In the genomic region with DNA sequence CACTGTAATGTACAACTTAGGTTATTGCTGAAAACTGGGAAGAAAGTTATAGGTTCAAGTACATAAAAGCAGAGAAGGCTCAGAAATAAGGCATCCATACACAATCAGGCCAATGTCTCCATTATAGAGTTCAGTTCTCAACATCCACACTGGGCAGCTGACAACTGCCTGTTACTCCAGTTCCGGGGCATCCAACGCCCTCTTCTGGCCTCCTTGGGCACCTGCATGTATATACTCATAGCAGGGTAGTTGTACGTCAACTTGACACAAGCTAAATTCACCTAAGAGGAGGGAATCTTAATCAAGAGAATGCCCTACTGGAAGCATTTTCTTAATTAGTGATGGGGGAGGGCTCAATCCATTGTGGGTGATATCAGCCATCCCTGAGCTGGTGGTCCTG, we compare ENCODE assay signal across 23 mouse cellular contexts. TPM values are rescaled to one million over a fixed set of nuclear protein-coding genes. Genes with fewer than 3 reads are reported as not detected.
DNase-seq lines count a peak whose midpoint lies in the region; ATAC-seq and TF ChIP-seq lines count a peak whose summit lies in the region.
"Had no signal": no experiment of that assay in that cellular context is flagged by ENCODE, and none has a peak within 500 bp of the region (broad histone marks: within the 10 kb centered on the region; RNA-seq: fewer than 3 reads in every experiment).

No protein-coding gene starts in this region.

- H3K27me3 ChIP-seq in embryonic facial prominence, embryonic 13.5 days, result no peaks in the 10 kb centered on the region
- peaks cover 5% of the 10 kb centered on the region; the same call in 1 of the 2 replicates for H3K27me3 ChIP-seq in embryonic facial prominence, embryonic 10.5 days (replicated peaks; ENCODE audit: low read depth, poor library complexity, severe bottlenecking)
- no peaks in the 10 kb centered on the region for H3K27me3 ChIP-seq in liver, embryonic 14.5 days (ENCODE audit: control insufficient read depth, insufficient read depth, low read length)
- no peaks in the 10 kb centered on the region for H3K27me3 ChIP-seq in stomach, postnatal 0 days (ENCODE audit: control insufficient read depth, insufficient read depth, low read length)
- H3K27me3 ChIP-seq: forebrain, embryonic 13.5 days; heart, embryonic 15.5 days; midbrain, embryonic 13.5 days had no signal

- no peak for DNase-seq in embryonic facial prominence, embryonic 10.5 days (ENCODE audit: low spot score)
- DNase-seq in liver, embryonic 14.5 days (ENCODE audit: low read depth in 3 of 3, low spot score in 3 of 3), result no peak
- DNase-seq in liver (no peak), R1 (ENCODE audit: low read depth, low spot score) (peak; percentile 60)
- DNase-seq in stomach, postnatal 0 days (ENCODE audit: low spot score), result no peak
- no peak for DNase-seq in layer of hippocampus, postnatal 36 days
- no peak for DNase-seq in adrenal gland, adult 2 months
- DNase-seq: adrenal gland, postnatal 14 days; cerebellum, adult 11 months; cerebellum, postnatal 14 days; embryo, embryonic 11 days; gastrocnemius, postnatal 10 days; kidney, postnatal 4 days; layer of hippocampus, adult 9-11 months; lung, adult 2 months had no signal

- H3K4me1 ChIP-seq in embryonic facial prominence, embryonic 13.5 days, result peaks cover 14% of the 10 kb centered on the region
- H3K4me1 ChIP-seq in embryonic facial prominence, embryonic 10.5 days, result peaks cover 5% of the 10 kb centered on the region; the same call in 1 of the 2 replicates
- no peaks in the 10 kb centered on the region for H3K4me1 ChIP-seq in liver, embryonic 14.5 days (replicated peaks; ENCODE audit: control insufficient read depth in 2 of 2, insufficient read depth in 2 of 2, low read length in 1 of 2)
- no peaks in the 10 kb centered on the region for H3K4me1 ChIP-seq in stomach, postnatal 0 days (replicated peaks; ENCODE audit: control insufficient read depth, insufficient read depth)
- H3K4me1 ChIP-seq: heart, embryonic 15.5 days; limb, embryonic 10.5 days had no signal

- no peak for ATAC-seq in embryonic facial prominence, embryonic 13.5 days (ENCODE audit: insufficient number of reproducible peaks, insufficient read depth, low FRiP score, low TSS enrichment, low read depth)
- ATAC-seq in liver, embryonic 14.5 days (ENCODE audit: insufficient read depth), result no peak
- no peak for ATAC-seq in stomach, postnatal 0 days (ENCODE audit: low FRiP score, low TSS enrichment)
- ATAC-seq: activated CD4-positive, CD25-positive, alpha-beta regulatory T cell, adult 4 months; forebrain, embryonic 13.5 days; midbrain, embryonic 13.5 days had no signal

- no peaks in the 10 kb centered on the region for H3K9me3 ChIP-seq in embryonic facial prominence, embryonic 13.5 days
- H3K9me3 ChIP-seq in embryonic facial prominence, embryonic 10.5 days, result no peaks in the 10 kb centered on the region
- no peaks in the 10 kb centered on the region for H3K9me3 ChIP-seq in liver, embryonic 14.5 days (ENCODE audit: control insufficient read depth, low read length)
- no peaks in the 10 kb centered on the region for H3K9me3 ChIP-seq in stomach, postnatal 0 days (ENCODE audit: control insufficient read depth, low read length)
- H3K9me3 ChIP-seq: forebrain, embryonic 13.5 days; heart, embryonic 15.5 days; limb, embryonic 10.5 days; midbrain, embryonic 13.5 days had no signal

- no peak overlapping the region for H3K9ac ChIP-seq in embryonic facial prominence, embryonic 13.5 days
- no peak overlapping the region for H3K9ac ChIP-seq in liver, embryonic 14.5 days (replicated peaks)
- H3K9ac ChIP-seq in stomach, postnatal 0 days (ENCODE audit: low read length), result no peak overlapping the region
- H3K9ac ChIP-seq: forebrain, embryonic 13.5 days; heart, embryonic 15.5 days; midbrain, embryonic 13.5 days had no signal

- 64% methylated on average over 3 of the region's 3 CpGs for WGBS in embryonic facial prominence, embryonic 13.5 days
- 71% methylated on average over 3 of the region's 3 CpGs for WGBS in embryonic facial prominence, embryonic 10.5 days
- 58% methylated on average over 3 of the region's 3 CpGs for WGBS in liver, embryonic 14.5 days (ENCODE audit: insufficient replicate concordance)
- 68% methylated on average over 3 of the region's 3 CpGs for WGBS in stomach, postnatal 0 days

- H3K4me3 ChIP-seq in embryonic facial prominence, embryonic 13.5 days, result no peak overlapping the region
- no peak overlapping the region for H3K4me3 ChIP-seq in embryonic facial prominence, embryonic 10.5 days
- H3K4me3 ChIP-seq in liver, embryonic 14.5 days (ENCODE audit: insufficient read depth in 1 of 2, low read depth in 2 of 2, low read length in 2 of 2), result no peak overlapping the region
- no peak overlapping the region for H3K4me3 ChIP-seq in stomach, postnatal 0 days (ENCODE audit: low read depth, low read length)
- H3K4me3 ChIP-seq: erythroblast, embryonic 14.5 days; forebrain, embryonic 13.5 days; heart, embryonic 15.5 days; limb, embryonic 10.5 days; midbrain, embryonic 13.5 days had no signal

- TF ChIP-seq EP300 in liver, embryonic 14.5 days (IDR thresholded peaks at IDR 0.05; ENCODE audit: low read depth), result no peak
- no peak for TF ChIP-seq EP300 in stomach, postnatal 0 days (optimal IDR thresholded peaks at IDR 0.05)

- peak; percentile 39 for TF ChIP-seq CTCF in liver, embryonic 14.5 days (IDR thresholded peaks at IDR 0.05; ENCODE audit: low read depth)
- peak; percentile 51 for TF ChIP-seq CTCF in stomach, postnatal 0 days (IDR thresholded peaks at IDR 0.05; ENCODE audit: low read depth)

- H3K36me3 ChIP-seq in embryonic facial prominence, embryonic 13.5 days, result no peaks in the 10 kb centered on the region
- H3K36me3 ChIP-seq in embryonic facial prominence, embryonic 10.5 days (replicated peaks), result no peaks in the 10 kb centered on the region
- H3K36me3 ChIP-seq in liver, embryonic 14.5 days (replicated peaks; ENCODE audit: control insufficient read depth, insufficient read depth, low read depth), result no peaks in the 10 kb centered on the region
- H3K36me3 ChIP-seq in stomach, postnatal 0 days (ENCODE audit: control insufficient read depth, insufficient read depth, low read length), result no peaks in the 10 kb centered on the region
- H3K36me3 ChIP-seq: heart, embryonic 15.5 days; limb, embryonic 10.5 days; midbrain, embryonic 13.5 days had no signal

- no peak overlapping the region for H3K4me2 ChIP-seq in embryonic facial prominence, embryonic 13.5 days
- H3K4me2 ChIP-seq in liver, embryonic 14.5 days (ENCODE audit: low read depth), result no peak overlapping the region
- H3K4me2 ChIP-seq in stomach, postnatal 0 days (replicated peaks; ENCODE audit: low read depth), result no peak overlapping the region; the same call in 1 of the 2 replicates
- H3K4me2 ChIP-seq: forebrain, embryonic 13.5 days; heart, embryonic 15.5 days; liver, embryonic 11.5 days; midbrain, embryonic 13.5 days had no signal

- H3K27ac ChIP-seq in embryonic facial prominence, embryonic 13.5 days, result peak overlapping the region; percentile 84
- H3K27ac ChIP-seq in embryonic facial prominence, embryonic 10.5 days (replicated peaks), result no peak overlapping the region
- H3K27ac ChIP-seq in liver, embryonic 14.5 days, result no peak overlapping the region
- H3K27ac ChIP-seq in stomach, postnatal 0 days (replicated peaks), result peak overlapping the region; percentile 49
- H3K27ac ChIP-seq: forebrain, embryonic 13.5 days; heart, embryonic 15.5 days; limb, embryonic 10.5 days; midbrain, embryonic 13.5 days had no signal

RNA-seq across cellular contexts. Expression of a gene that starts 13.9 kb away (rescaled TPM):
- 55.0 and 55.9 TPM in 2 replicates for polyA plus RNA-seq in embryonic facial prominence, embryonic 13.5 days (2015; fragmentation: Nextera tagmentation; extraction: Ambion mirVana)
- 65.8 and 66.2 TPM in 2 replicates for polyA plus RNA-seq in embryonic facial prominence, embryonic 10.5 days (2016; fragmentation: Nextera tagmentation; extraction: Ambion mirVana)
- 14.0 and 19.6 TPM in 2 replicates for polyA plus RNA-seq in liver, embryonic 14.5 days (2012; rRNA removed)
- 35.4 and 35.7 TPM in 2 replicates for polyA plus RNA-seq in liver, embryonic 14.5 days (2014; fragmentation: Nextera tagmentation; extraction: Ambion mirVana)
- polyA plus RNA-seq in stomach, postnatal 0 days (2015; fragmentation: Nextera tagmentation; extraction: Ambion mirVana), result 33.6 and 34.0 TPM in 2 replicates
- total RNA-seq in layer of hippocampus, postnatal 36 days (2021), result 10 to 100 TPM; 33.1 to 42.0 TPM
- 10 to 100 TPM; 32.7 to 35.2 TPM for total RNA-seq in adrenal gland, adult 2 months (2021)
- polyA plus RNA-seq in adrenal gland, adult 2 months (2012; rRNA removed), result 2.8 and 3.0 TPM in 2 replicates

RNA-seq across cellular contexts. Expression of a gene that starts 45.0 kb away (rescaled TPM):
- polyA plus RNA-seq in embryonic facial prominence, embryonic 13.5 days (2015; fragmentation: Nextera tagmentation; extraction: Ambion mirVana), result 84.0 and 91.0 TPM in 2 replicates
- 85.8 and 90.1 TPM in 2 replicates for polyA plus RNA-seq in embryonic facial prominence, embryonic 10.5 days (2016; fragmentation: Nextera tagmentation; extraction: Ambion mirVana)
- 10.5 and 11.8 TPM in 2 replicates for polyA plus RNA-seq in liver, embryonic 14.5 days (2012; rRNA removed)
- polyA plus RNA-seq in liver, embryonic 14.5 days (2014; fragmentation: Nextera tagmentation; extraction: Ambion mirVana), result 14.1 and 16.2 TPM in 2 replicates
- 34.6 and 35.9 TPM in 2 replicates for polyA plus RNA-seq in stomach, postnatal 0 days (2015; fragmentation: Nextera tagmentation; extraction: Ambion mirVana)
- total RNA-seq in layer of hippocampus, postnatal 36 days (2021), result 100 to 1,000 TPM; 103 to 117 TPM
- total RNA-seq in adrenal gland, adult 2 months (2021), result 10 to 100 TPM; 72.0 to 96.9 TPM
- polyA plus RNA-seq in adrenal gland, adult 2 months (2012; rRNA removed), result 22.8 and 24.3 TPM in 2 replicates

Comparison
In these comparisons a context has a peak if more than half of its experiments do, and no peak if none do; other contexts are left out.
1. H3K27ac ChIP-seq: peak in embryonic facial prominence, embryonic 13.5 days (single experiment) and stomach, postnatal 0 days (single experiment); none in embryonic facial prominence, embryonic 10.5 days (single experiment) and liver, embryonic 14.5 days (single experiment).